Mouse (Mus musculus): Measurements from ENCODE around the gene Itih3.

- TF ChIP-seq CTCF (IDR thresholded peaks at IDR 0.05; ENCODE audit: low read depth) (no peak), EP300 (IDR thresholded peaks at IDR 0.05; ENCODE audit: low read depth) (no peak)
Measured at GRCm38 (mm10) chr14:30879794-30880193, 43.8 kb downstream of the Itih3 start.
